Mouse (Mus musculus) heart, embryonic 16.5 days (tissue): ENCODE data around the gene Il1f10. TPM values are rescaled to one million over a fixed set of nuclear protein-coding genes. Genes with fewer than 3 reads are reported as not detected.

Source experiments
- ATAC-seq: fragments of 200-750 bp; cut with Nextera tagmentation; replicated peaks from 2 replicates; pipeline ENCODE4 v1.8.0; 2017; ENCODE audit warnings: moderate number of reproducible peaks; ENCODE audit not compliant: insufficient read depth, low FRiP score; ENCODE audit errors: extremely low read depth
- H3K27ac ChIP-seq: fragments of 300-500 bp; sonication (generic); 2 replicates; pipeline ENCODE4 v1.5.1; 2014; ENCODE audit warnings: mild to moderate bottlenecking, low read length, control low read depth, moderate library complexity
- H3K27me3 ChIP-seq: fragments of 300-500 bp; sonication (generic); 2 replicates; pipeline ENCODE4 v1.6.1; 2014; ENCODE audit warnings: low read length, mixed read lengths; ENCODE audit not compliant: control insufficient read depth, insufficient read depth
- H3K36me3 ChIP-seq: fragments of 300-500 bp; sonication (generic); 2 replicates; pipeline ENCODE4 v1.6.1; 2014; ENCODE audit not compliant: control insufficient read depth, insufficient read depth
- H3K4me1 ChIP-seq: fragments of 300-500 bp; sonication (generic); 2 replicates; pipeline ENCODE4 v1.6.1; 2014; ENCODE audit warnings: low read length, mixed read lengths; ENCODE audit not compliant: control insufficient read depth, insufficient read depth
- H3K4me2 ChIP-seq: fragments of 300-500 bp; sonication (generic); 2 replicates; pipeline ENCODE4 v1.6.1; 2014; ENCODE audit warnings: low read depth, mild to moderate bottlenecking, control low read depth, low read length
- H3K4me3 ChIP-seq: fragments of 300-500 bp; sonication (generic); 2 replicates; pipeline ENCODE4 v1.5.1; 2014; ENCODE audit warnings: mild to moderate bottlenecking, control low read depth, low read length
- H3K9ac ChIP-seq: fragments of 300-500 bp; sonication (generic); 2 replicates; pipeline ENCODE4 v1.6.1; 2014; ENCODE audit warnings: low read length, control low read depth
- H3K9me3 ChIP-seq: fragments of 300-500 bp; sonication (generic); replicated peaks from 2 replicates; pipeline ENCODE4 v1.6.1; 2016; ENCODE audit warnings: low read length; ENCODE audit not compliant: control insufficient read depth
- WGBS: fragments of 180-500 bp; shearing (Covaris S2); extraction: QIAGEN DNeasy Blood & Tissue Kit; methylation state at CpG from one replicate; pipeline ENCODE4 v1.1.7; 2014; 5-methylcytosine and 5-hydroxymethylcytosine counted together
- polyA plus RNA-seq: library from polyadenylated mRNA; unstranded; fragments of >200 nt; fragmentation: Nextera tagmentation; extraction: Ambion mirVana; gene quantifications from 2 replicates; pipeline ENCODE4 v1.2.1, GENCODE M21; 2015

Il1f10 gene
- polyA plus RNA-seq, 1 experiment from 2014 or later: not detected

GRCm38 (mm10) chr2:24317919-24318598 lies 27.1 kb downstream of the Il1f10 start:
- H3K27ac ChIP-seq: no peak overlapping the region
- 45% methylated on average over 4 of the region's 4 CpGs for WGBS
- no peak overlapping the region for H3K9ac ChIP-seq
- H3K4me1 ChIP-seq: no peaks in the 10 kb centered on the region
- H3K4me3 ChIP-seq: no peak overlapping the region
- H3K9me3 ChIP-seq: no peaks in the 10 kb centered on the region
- H3K4me2 ChIP-seq: no peak overlapping the region
- H3K27me3 ChIP-seq: no peaks in the 10 kb centered on the region
- no peak for ATAC-seq
- H3K36me3 ChIP-seq: no peaks in the 10 kb centered on the region

DNA sequence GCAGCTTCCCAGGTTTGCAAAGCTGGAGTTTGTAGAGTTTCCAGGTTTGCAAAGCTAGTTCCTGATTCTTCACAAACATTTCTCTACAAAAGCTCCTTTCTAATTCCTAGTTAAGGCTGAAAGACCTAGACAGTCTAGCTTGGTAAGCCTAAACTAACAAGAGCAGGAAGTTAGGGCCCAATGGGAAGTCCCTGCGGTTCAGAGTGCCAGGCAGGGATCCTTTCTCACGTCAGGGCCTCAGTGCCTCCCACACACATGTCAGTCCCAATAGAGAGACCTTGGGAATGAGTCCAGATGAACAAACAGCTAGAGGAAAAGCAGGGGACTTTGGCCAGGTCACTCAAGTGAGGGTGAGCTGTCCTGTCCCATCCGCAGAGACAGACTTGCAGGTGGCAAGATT lies 44.3 kb downstream of the Il1f10 start:
- H3K4me2 ChIP-seq: no peak overlapping the region
- H3K27me3 ChIP-seq: no peaks in the 10 kb centered on the region
- H3K9me3 ChIP-seq: no peaks in the 10 kb centered on the region
- WGBS: 39% methylated on average over 3 of the region's 3 CpGs
- peaks cover 5% of the 10 kb centered on the region for H3K4me1 ChIP-seq
- H3K27ac ChIP-seq: no peak overlapping the region
- H3K9ac ChIP-seq: no peak overlapping the region
- H3K4me3 ChIP-seq: no peak overlapping the region
- no peaks in the 10 kb centered on the region for H3K36me3 ChIP-seq
- ATAC-seq: no peak

DNA sequence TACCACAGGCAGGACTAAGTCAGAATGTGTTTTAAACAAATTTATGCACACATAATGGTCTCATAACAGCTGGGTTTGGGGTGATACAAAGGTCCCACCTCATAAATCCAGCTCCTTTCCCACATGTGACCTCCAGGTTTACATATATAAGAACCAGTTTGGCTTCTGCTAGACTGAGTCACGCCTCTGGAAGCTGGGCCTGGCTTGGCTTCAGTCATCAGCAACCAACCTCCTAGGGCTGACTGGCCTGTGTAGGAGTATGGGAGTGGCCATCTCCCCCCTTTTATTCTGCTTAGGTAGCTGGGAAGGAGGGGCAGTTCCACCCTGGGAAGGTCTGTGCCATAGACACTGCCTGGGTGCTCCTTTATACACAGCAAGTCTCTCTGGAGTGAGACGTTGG lies 45.5 kb downstream of the Il1f10 start, which contains the start of gene Il1rn:
Il1rn (plus strand) TSS at position 309 of the 400 bp plus-strand sequence.
- ATAC-seq: no peak
- Histone ChIP-seq H3K9ac (no peak within 1 kb of the TSS), H3K4me3 (no peak within 1 kb of the TSS), H3K27me3 (no peaks in the 10 kb centered on the region), H3K36me3 (no peaks in the 10 kb centered on the region), H3K9me3 (no peaks in the 10 kb centered on the region), H3K27ac (no peak within 1 kb of the TSS), H3K4me1 (peaks cover 5% of the 10 kb centered on the region), H3K4me2 (no peak within 1 kb of the TSS)
- 76% methylated on average over 2 of the region's 2 CpGs for WGBS

GRCm38 (mm10) chr2:24341395-24341885 lies 50.4 kb downstream of the Il1f10 start:
- Histone ChIP-seq H3K9me3 (no peaks in the 10 kb centered on the region), H3K4me3 (no peak overlapping the region), H3K27ac (no peak overlapping the region), H3K27me3 (no peaks in the 10 kb centered on the region), H3K36me3 (no peaks in the 10 kb centered on the region), H3K4me1 (no peaks in the 10 kb centered on the region), H3K9ac (no peak overlapping the region), H3K4me2 (no peak overlapping the region)
- no peak for ATAC-seq
- WGBS: 54% methylated on average over 3 of the region's 3 CpGs

Other genes starting within 250 kb of the Il1f10 start
- 3.4 and 5.0 TPM in 2 replicates for gene Hnmt, start 241.8 kb upstream of the Il1f10 start, polyA plus RNA-seq
- not detected in 2 replicates for gene Tbpl2, start 194.6 kb upstream of the Il1f10 start, polyA plus RNA-seq
- gene Il1f8, start 138.0 kb upstream of the Il1f10 start, polyA plus RNA-seq: not detected in 2 replicates
- not detected in 2 replicates for gene Il1f9, start 104.7 kb upstream of the Il1f10 start, polyA plus RNA-seq
- not detected in 2 replicates for gene Il1f6, start 75.8 kb upstream of the Il1f10 start, polyA plus RNA-seq
- not detected in 2 replicates for gene Il1f5, start 14.2 kb upstream of the Il1f10 start, polyA plus RNA-seq
- 0.85 and 2.1 TPM in 2 replicates for gene Il1rn, start 45.7 kb downstream of the Il1f10 start, polyA plus RNA-seq
- 3.9 and 5.9 TPM in 2 replicates for gene Psd4, start 76.4 kb downstream of the Il1f10 start, polyA plus RNA-seq
- not detected in 2 replicates for gene Pax8, start 184.4 kb downstream of the Il1f10 start, polyA plus RNA-seq